In the genomic region with DNA sequence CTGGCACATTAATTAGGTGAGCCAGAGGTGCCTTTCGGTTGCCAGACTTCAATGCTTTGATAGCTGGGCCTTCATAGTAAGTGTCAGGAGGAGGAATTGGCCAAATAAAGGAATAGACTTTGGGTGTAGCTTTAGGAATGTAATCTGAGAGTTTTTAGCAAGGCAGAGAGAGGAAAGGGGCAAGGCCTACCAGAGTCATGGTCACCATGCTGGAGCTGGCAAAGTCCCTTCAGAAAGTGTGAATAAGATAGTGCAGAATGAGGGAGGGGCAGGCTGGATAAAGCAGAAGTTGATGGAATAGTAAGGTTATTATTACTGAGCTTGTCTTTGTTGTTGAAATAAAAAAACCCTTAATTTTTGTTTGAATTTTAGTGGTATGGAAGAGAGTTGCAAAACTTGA, we compare ENCODE assay signal across 7 mouse cellular contexts. TPM values are rescaled to one million over a fixed set of nuclear protein-coding genes. Genes with fewer than 3 reads are reported as not detected.
DNase-seq lines count a peak whose midpoint lies in the region; ATAC-seq and TF ChIP-seq lines count a peak whose summit lies in the region.

No protein-coding gene starts in this region.

- no peak for TF ChIP-seq CTCF in small intestine, adult 2 months (IDR thresholded peaks at IDR 0.05; ENCODE audit: extremely low read depth, insufficient read length, insufficient replicate concordance, low read depth, low read length)

- 0 out of 2 replicates have a peak overlapping the region, but pooled peaks have one; percentile 87 for H3K27ac ChIP-seq in lung, embryonic 15.5 days
- H3K27ac ChIP-seq in embryonic facial prominence, embryonic 14.5 days (replicated peaks; ENCODE audit: low read depth, low read length) = no peak overlapping the region
- H3K27ac ChIP-seq in limb, embryonic 10.5 days = peak overlapping the region; percentile 92
- H3K27ac ChIP-seq in small intestine, adult 2 months (ENCODE audit: insufficient read depth, low read depth, low read length) = peak overlapping the region; percentile 65

- peaks cover 23% of the 10 kb centered on the region for H3K36me3 ChIP-seq in lung, embryonic 15.5 days
- H3K36me3 ChIP-seq in embryonic facial prominence, embryonic 14.5 days (ENCODE audit: control insufficient read depth, insufficient read depth, low read length) = peaks cover 30% of the 10 kb centered on the region
- peaks cover 34% of the 10 kb centered on the region for H3K36me3 ChIP-seq in limb, embryonic 10.5 days
- peaks cover 16% of the 10 kb centered on the region for H3K36me3 ChIP-seq in small intestine, adult 2 months (ENCODE audit: control insufficient read depth, insufficient read depth, low read length)

- no peak for ATAC-seq in lung, embryonic 15.5 days (ENCODE audit: borderline replicate concordance, extremely low read depth, low FRiP score, low TSS enrichment)
- ATAC-seq in embryonic facial prominence, embryonic 14.5 days (ENCODE audit: low read depth) = no peak

- TF ChIP-seq POLR2A in small intestine, adult 2 months (IDR thresholded peaks at IDR 0.05; ENCODE audit: low read depth, low read length) = no peak

- H3K27me3 ChIP-seq in lung, embryonic 15.5 days = no peaks in the 10 kb centered on the region
- no peaks in the 10 kb centered on the region for H3K27me3 ChIP-seq in embryonic facial prominence, embryonic 14.5 days (replicated peaks; ENCODE audit: control insufficient read depth, insufficient read depth, low read length)
- H3K27me3 ChIP-seq in limb, embryonic 10.5 days (ENCODE audit: low read depth, poor library complexity, severe bottlenecking) = no peaks in the 10 kb centered on the region
- H3K27me3 ChIP-seq in small intestine, adult 2 months (ENCODE audit: control insufficient read depth, insufficient read depth, low read length) = no peaks in the 10 kb centered on the region

- H3K4me2 ChIP-seq in lung, embryonic 15.5 days = peak overlapping the region; percentile 80
- peak overlapping the region; percentile 82 for H3K4me2 ChIP-seq in embryonic facial prominence, embryonic 14.5 days (ENCODE audit: low read depth, low read length)

- 22% methylated on average over 1 of the region's 1 CpGs for WGBS in lung, embryonic 15.5 days
- 5% methylated on average over 1 of the region's 1 CpGs for WGBS in embryonic facial prominence, embryonic 14.5 days
- 23% methylated on average over 1 of the region's 1 CpGs for WGBS in limb, embryonic 10.5 days
- 9% methylated on average over 1 of the region's 1 CpGs for WGBS in small intestine, adult 2 months

- peaks cover 10% of the 10 kb centered on the region for H3K4me1 ChIP-seq in lung, embryonic 15.5 days
- H3K4me1 ChIP-seq in embryonic facial prominence, embryonic 14.5 days (ENCODE audit: control insufficient read depth, insufficient read depth, low read length) = peaks cover 6% of the 10 kb centered on the region; the same call in 1 of the 2 replicates
- H3K4me1 ChIP-seq in limb, embryonic 10.5 days = peaks cover 11% of the 10 kb centered on the region
- H3K4me1 ChIP-seq in small intestine, adult 2 months (ENCODE audit: control insufficient read depth, insufficient read depth, insufficient read length, low read length) = peaks cover 4% of the 10 kb centered on the region; the same call in 1 of the 2 replicates

- H3K9me3 ChIP-seq in lung, embryonic 15.5 days = no peaks in the 10 kb centered on the region
- H3K9me3 ChIP-seq in embryonic facial prominence, embryonic 14.5 days (ENCODE audit: control insufficient read depth, low read length) = no peaks in the 10 kb centered on the region
- H3K9me3 ChIP-seq in limb, embryonic 10.5 days (replicated peaks) = no peaks in the 10 kb centered on the region

- H3K4me3 ChIP-seq in lung, embryonic 15.5 days = peak overlapping the region; percentile 88
- H3K4me3 ChIP-seq in embryonic facial prominence, embryonic 14.5 days (ENCODE audit: low read depth, low read length) = peak overlapping the region; percentile 76
- peak overlapping the region; percentile 83 for H3K4me3 ChIP-seq in limb, embryonic 10.5 days
- H3K4me3 ChIP-seq in small intestine, adult 2 months (ENCODE audit: low read depth, low read length) = no peak overlapping the region

- H3K9ac ChIP-seq in lung, embryonic 15.5 days = peak overlapping the region; percentile 68
- peak overlapping the region; percentile 92 for H3K9ac ChIP-seq in embryonic facial prominence, embryonic 14.5 days (ENCODE audit: low read depth, low read length)

- no peak for DNase-seq in lung, postnatal 10 days
- DNase-seq in embryonic facial prominence, embryonic 14.5 days (ENCODE audit: low spot score) = no peak
- DNase-seq in limb, embryonic 10.5 days (ENCODE audit: low spot score) = no peak
- no peak for DNase-seq in layer of hippocampus, adult 18-20 months (ENCODE audit: low spot score in 2 of 2)
- DNase-seq in urinary bladder, postnatal 14 days (ENCODE audit: low spot score) = no peak

RNA-seq across cellular contexts. Expression of gene Zfp160, which starts 1.0 kb away (rescaled TPM):
- polyA plus RNA-seq in lung, embryonic 15.5 days (2015; fragmentation: Nextera tagmentation; extraction: Ambion mirVana) = 12.8 and 14.6 TPM in 2 replicates
- 15.2 and 18.5 TPM in 2 replicates for polyA plus RNA-seq in embryonic facial prominence, embryonic 14.5 days (2014; fragmentation: Nextera tagmentation; extraction: Ambion mirVana)
- polyA plus RNA-seq in limb, embryonic 10.5 days (2016; fragmentation: Nextera tagmentation; extraction: Ambion mirVana) = 15.1 and 19.1 TPM in 2 replicates
- 0.33 and 0.89 TPM in 2 replicates for polyA plus RNA-seq in small intestine, adult 2 months (2012; rRNA removed)
- total RNA-seq in layer of hippocampus, adult 18-20 months (2021) = 10 to 100 TPM; 19.9 to 20.5 TPM

RNA-seq across cellular contexts. Expression of gene Vmn1r233, which starts 13.5 kb away (rescaled TPM):
- polyA plus RNA-seq in lung, embryonic 15.5 days (2015; fragmentation: Nextera tagmentation; extraction: Ambion mirVana) = not detected in 2 replicates
- not detected in 2 replicates for polyA plus RNA-seq in embryonic facial prominence, embryonic 14.5 days (2014; fragmentation: Nextera tagmentation; extraction: Ambion mirVana)
- not detected in 2 replicates for polyA plus RNA-seq in limb, embryonic 10.5 days (2016; fragmentation: Nextera tagmentation; extraction: Ambion mirVana)
- polyA plus RNA-seq in small intestine, adult 2 months (2012; rRNA removed) = not detected in 2 replicates
- not detected for total RNA-seq in layer of hippocampus, adult 18-20 months (2021)
